Mouse (Mus musculus) ES-E14 (cell line): Measurements from ENCODE around the gene Lgr5. TPM values are rescaled to one million over a fixed set of nuclear protein-coding genes. Genes with fewer than 3 reads are reported as not detected.

Experiments used
- DNase-seq: peaks from one replicate; pipeline ENCODE4 v3.0.0-alpha.2; 2013; ENCODE audit warnings: low read depth, low spot score
- H3K27ac ChIP-seq: 2 replicates; pipeline ENCODE4 v1.5.1; 2012; ENCODE audit warnings: low read depth, mild to moderate bottlenecking, low read length, moderate library complexity, mixed read lengths; ENCODE audit not compliant: poor library complexity, insufficient read depth, severe bottlenecking
- H3K36me3 ChIP-seq: 2 replicates; pipeline ENCODE4 v1.6.1; 2012; ENCODE audit warnings: mild to moderate bottlenecking, low read length, moderate library complexity, mixed read lengths; ENCODE audit not compliant: control insufficient read depth, poor library complexity, insufficient read depth, severe bottlenecking
- H3K4me1 ChIP-seq, 2 experiments: fragments of 150-350 bp in 1 of 2; sonication (generic) in 1 of 2; 2 replicates each; pipeline ENCODE4 v1.6.1; 2012; ENCODE audit warnings: low read length in 2 of 2, mild to moderate bottlenecking in 1 of 2, mixed read lengths in 1 of 2; ENCODE audit not compliant: control insufficient read depth in 2 of 2, insufficient read depth in 2 of 2, poor library complexity in 1 of 2
- H3K4me3 ChIP-seq, 2 experiments: fragments of 150-350 bp in 1 of 2; sonication (generic) in 1 of 2; 2 replicates each; pipeline ENCODE4 v1.5.1; 2012; ENCODE audit warnings: low read length in 2 of 2, low read depth in 1 of 2, mild to moderate bottlenecking in 1 of 2, mixed read lengths in 1 of 2; ENCODE audit not compliant: insufficient read depth in 1 of 2, poor library complexity in 1 of 2, severe bottlenecking in 1 of 2
- H3K9ac ChIP-seq: 2 replicates; pipeline ENCODE4 v1.6.1; 2012; ENCODE audit warnings: low read depth, mild to moderate bottlenecking, low read length, mixed read lengths; ENCODE audit not compliant: poor library complexity, insufficient read depth, severe bottlenecking
- H3K9me3 ChIP-seq: fragments of 150-350 bp; sonication (generic); 2 replicates; pipeline ENCODE4 v1.6.1; 2012; ENCODE audit warnings: low read depth, mild to moderate bottlenecking, low read length; ENCODE audit not compliant: control insufficient read depth, insufficient read depth
- CHD2 ChIP-seq: IDR thresholded peaks from 2 replicates; pipeline ENCODE4 v1.6.1; 2014; ENCODE audit warnings: mild to moderate bottlenecking, low read depth, low read length, inconsistent platforms
- HCFC1 ChIP-seq: IDR thresholded peaks from 2 replicates; pipeline ENCODE4 v1.6.1; 2012; ENCODE audit warnings: low read length, inconsistent platforms, borderline replicate concordance; ENCODE audit not compliant: insufficient read depth
- MAFK ChIP-seq: IDR thresholded peaks from 2 replicates; pipeline ENCODE4 v1.6.1; 2014; ENCODE audit warnings: mild to moderate bottlenecking, low read depth, low read length, inconsistent platforms; ENCODE audit not compliant: insufficient read depth
- ZC3H11A ChIP-seq: IDR thresholded peaks from 2 replicates; pipeline ENCODE4 v1.6.1; 2012; ENCODE audit warnings: low read depth, mild to moderate bottlenecking, inconsistent platforms, low read length, borderline replicate concordance
- ZNF384 ChIP-seq: IDR thresholded peaks from 2 replicates; pipeline ENCODE4 v1.6.1; 2012; ENCODE audit warnings: low read depth, low read length, inconsistent platforms
- in situ Hi-C, 2 experiments: fragments of 600-800 bp; cut with MboI; formaldehyde crosslinking; loops; one replicate each; pipeline ENCODE4 v1.15.1; 2025; ENCODE audit warnings: low sequenced_read_pairs in 2 of 2, inconsistent platforms in 1 of 2; ENCODE audit not compliant: unreplicated experiment in 2 of 2
- total RNA-seq: library from RNA; depleted of rRNA; stranded (reverse); fragments of 300-350 nt; gene quantifications from 2 replicates; pipeline ENCODE4 v1.2.3, GENCODE M21; 2012

Lgr5 gene
- total RNA-seq, 1 experiment, result 0.22 TPM

- no peak for TF ChIP-seq ZC3H11A
- H3K36me3 ChIP-seq, result no peaks in the 10 kb centered on the region
- in situ Hi-C loops, result no loop called here
- no peak overlapping the region for H3K9ac ChIP-seq
- no peak overlapping the region for H3K4me3 ChIP-seq
- no peaks in the 10 kb centered on the region for H3K9me3 ChIP-seq
- no peak for DNase-seq
- no peaks in the 10 kb centered on the region for H3K4me1 ChIP-seq
- H3K27ac ChIP-seq, result no peak overlapping the region
Observed at GRCm38 (mm10) chr10:115530746-115531145, 56.8 kb downstream of the Lgr5 start.

- no peak for TF ChIP-seq ZNF384
- TF ChIP-seq ZC3H11A, result no peak
- TF ChIP-seq CHD2, result no peak
- no peak for TF ChIP-seq MAFK
- no peak for TF ChIP-seq HCFC1
- in situ Hi-C loops, result no loop called here
- Histone ChIP-seq H3K27ac (no peak overlapping the region), H3K9me3 (no peaks in the 10 kb centered on the region), H3K9ac (no peak overlapping the region), H3K4me3 (no peak overlapping the region), H3K36me3 (no peaks in the 10 kb centered on the region), H3K4me1 (no peaks in the 10 kb centered on the region)
- DNase-seq, result no peak
Observed at GRCm38 (mm10) chr10:115529768-115530167, 57.8 kb downstream of the Lgr5 start.

- in situ Hi-C loops, result no loop called here
- H3K9ac ChIP-seq, result no peak overlapping the region
- H3K4me3 ChIP-seq, result no peak overlapping the region
- H3K4me1 ChIP-seq, result no peaks in the 10 kb centered on the region
- DNase-seq, result no peak
- H3K27ac ChIP-seq, result no peak overlapping the region
- no peaks in the 10 kb centered on the region for H3K36me3 ChIP-seq
- TF ChIP-seq HCFC1 (no peak), ZC3H11A (no peak), ZNF384 (no peak), CHD2 (no peak), MAFK (no peak)
- no peaks in the 10 kb centered on the region for H3K9me3 ChIP-seq
Observed at GRCm38 (mm10) chr10:115528892-115529291, 58.7 kb downstream of the Lgr5 start.

- no peaks in the 10 kb centered on the region for H3K36me3 ChIP-seq
- H3K9ac ChIP-seq, result no peak overlapping the region
- H3K4me3 ChIP-seq, result no peak overlapping the region
- no peak for DNase-seq
- no peak overlapping the region for H3K27ac ChIP-seq
- H3K9me3 ChIP-seq, result no peaks in the 10 kb centered on the region
- TF ChIP-seq ZNF384, result no peak
- TF ChIP-seq ZC3H11A, result no peak
- TF ChIP-seq HCFC1, result no peak
- TF ChIP-seq MAFK, result no peak
- no peak for TF ChIP-seq CHD2
- H3K4me1 ChIP-seq, result no peaks in the 10 kb centered on the region
- in situ Hi-C loops, result no loop called here
Observed at GRCm38 (mm10) chr10:115521081-115521451, 66.5 kb downstream of the Lgr5 start.

DNA sequence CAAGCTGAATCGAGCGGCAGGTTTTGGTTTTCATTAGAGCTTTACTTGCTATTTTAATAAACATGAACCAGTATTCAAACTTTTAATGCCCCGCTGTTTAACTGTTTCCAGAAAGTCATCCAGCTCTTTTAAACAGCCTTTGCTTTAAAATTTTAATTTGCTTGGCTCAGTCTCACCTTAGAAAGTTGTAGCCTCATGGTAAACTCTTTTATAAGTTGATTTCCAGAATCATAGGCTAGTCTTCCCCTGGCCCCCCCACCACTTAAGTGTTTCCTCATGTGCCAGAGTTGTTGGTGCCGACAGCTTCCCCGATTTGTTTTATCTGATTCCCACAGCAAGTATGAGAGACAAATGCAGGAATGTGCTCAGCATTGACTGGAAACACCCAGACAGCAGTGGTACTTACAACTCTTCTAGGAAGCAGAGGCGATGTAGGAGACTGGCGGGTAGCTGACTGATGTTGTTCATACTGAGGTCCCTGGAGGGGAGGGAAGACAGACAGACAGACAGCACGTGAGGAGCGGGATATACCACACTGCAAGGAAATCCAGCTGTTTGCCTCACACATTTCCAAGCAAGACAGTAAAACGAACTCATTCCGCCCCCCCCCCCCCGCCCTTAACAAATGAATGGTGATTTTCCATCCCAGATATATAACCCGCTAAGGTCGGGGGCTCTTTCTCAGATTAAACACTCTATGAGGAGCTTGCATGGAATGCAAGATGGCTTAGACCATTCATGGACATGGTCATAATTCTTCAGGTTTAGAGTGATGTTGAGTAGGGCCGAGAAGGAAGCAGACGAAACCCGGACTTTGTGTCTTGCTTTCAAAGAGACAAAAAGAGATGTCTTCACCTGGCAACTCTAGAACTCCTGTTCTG is 67.1 kb downstream of the Lgr5 start:
- Histone ChIP-seq H3K4me3 (no peak overlapping the region), H3K9me3 (no peaks in the 10 kb centered on the region), H3K9ac (no peak overlapping the region), H3K4me1 (no peaks in the 10 kb centered on the region), H3K36me3 (no peaks in the 10 kb centered on the region), H3K27ac (no peak overlapping the region)
- no peak for DNase-seq
- TF ChIP-seq ZNF384 (no peak), CHD2 (no peak), HCFC1 (no peak), MAFK (no peak), ZC3H11A (no peak)
- in situ Hi-C loops, result no loop called here
